Mouse (Mus musculus): ENCODE data around the gene Ceacam2. TPM values are rescaled to one million over a fixed set of nuclear protein-coding genes. Genes with fewer than 3 reads are reported as not detected.
A peak's percentile ranks its signal among the peaks of the same experiment; 100 is the strongest.
"Not testable (repeated sequence)": the region's sequence is repeated elsewhere in the genome, so short reads cannot be mapped to it uniquely, and the experiment has no call there.

The Ceacam2 gene
- polyA plus RNA-seq, 1 experiment from 2014 or later: not detected

GRCm38 (mm10) chr7:25494649-25495048 lies 45.0 kb downstream of the Ceacam2 start:
- DNase-seq (ENCODE audit: low spot score) (no peak), ATAC-seq (ENCODE audit: low FRiP score) (no peak)
- 90% methylated on average over 1 of the region's 1 CpGs for WGBS
- H3K4me3 ChIP-seq (ENCODE audit: low read depth, low read length): no peak overlapping the region
- no peak overlapping the region for H3K27ac ChIP-seq (ENCODE audit: low read depth, low read length)
- H3K9ac ChIP-seq (ENCODE audit: low read depth, low read length): no peak overlapping the region
- no peak overlapping the region for H3K4me2 ChIP-seq (replicated peaks; ENCODE audit: low read depth, low read length)
- H3K9me3 ChIP-seq (ENCODE audit: control insufficient read depth, low read length): no peaks in the 10 kb centered on the region
- H3K4me1 ChIP-seq (replicated peaks; ENCODE audit: control insufficient read depth, insufficient read depth, low read length): no peaks in the 10 kb centered on the region
- H3K36me3 ChIP-seq (ENCODE audit: control insufficient read depth, insufficient read depth, low read length): no peaks in the 10 kb centered on the region
- no peaks in the 10 kb centered on the region for H3K27me3 ChIP-seq (ENCODE audit: control insufficient read depth, insufficient read depth, low read length)

GRCm38 (mm10) chr7:25490698-25491097 lies 49.0 kb downstream of the Ceacam2 start:
- not testable (repeated sequence) for DNase-seq (ENCODE audit: low spot score); H3K27me3 ChIP-seq (ENCODE audit: control insufficient read depth, insufficient read depth, low read length); H3K4me2 ChIP-seq (replicated peaks; ENCODE audit: low read depth, low read length); H3K4me3 ChIP-seq (ENCODE audit: low read depth, low read length); H3K4me1 ChIP-seq (replicated peaks; ENCODE audit: control insufficient read depth, insufficient read depth, low read length); H3K27ac ChIP-seq (ENCODE audit: low read depth, low read length); H3K36me3 ChIP-seq (ENCODE audit: control insufficient read depth, insufficient read depth, low read length); H3K9ac ChIP-seq (ENCODE audit: low read depth, low read length); ATAC-seq (ENCODE audit: low FRiP score); H3K9me3 ChIP-seq (ENCODE audit: control insufficient read depth, low read length)
- WGBS: no CpG with 5 or more reads among the region's 1 CpGs

- 94% methylated on average over 3 of the region's 3 CpGs for WGBS
- H3K4me3 ChIP-seq (ENCODE audit: low read depth, low read length); H3K4me2 ChIP-seq (replicated peaks; ENCODE audit: low read depth, low read length); H3K36me3 ChIP-seq (ENCODE audit: control insufficient read depth, insufficient read depth, low read length); H3K9ac ChIP-seq (ENCODE audit: low read depth, low read length); H3K27me3 ChIP-seq (ENCODE audit: control insufficient read depth, insufficient read depth, low read length); H3K27ac ChIP-seq (ENCODE audit: low read depth, low read length); ATAC-seq (ENCODE audit: low FRiP score); DNase-seq (ENCODE audit: low spot score); H3K9me3 ChIP-seq (ENCODE audit: control insufficient read depth, low read length); H3K4me1 ChIP-seq (replicated peaks; ENCODE audit: control insufficient read depth, insufficient read depth, low read length): not testable (repeated sequence)
Measured at GRCm38 (mm10) chr7:25489382-25489781, 50.3 kb downstream of the Ceacam2 start.

- no peak overlapping the region for H3K4me2 ChIP-seq (replicated peaks; ENCODE audit: low read depth, low read length)
- DNase-seq (ENCODE audit: low spot score): no peak
Measured at GRCm38 (mm10) chr7:25486186-25486585, 53.5 kb downstream of the Ceacam2 start.

GRCm38 (mm10) chr7:25485061-25485460 lies 54.6 kb downstream of the Ceacam2 start:
- H3K4me2 ChIP-seq (replicated peaks; ENCODE audit: low read depth, low read length): no peak overlapping the region
- no peak for ATAC-seq (ENCODE audit: low FRiP score)
- no peaks in the 10 kb centered on the region for H3K4me1 ChIP-seq (replicated peaks; ENCODE audit: control insufficient read depth, insufficient read depth, low read length)
- H3K4me3 ChIP-seq (ENCODE audit: low read depth, low read length): no peak overlapping the region
- no peak for DNase-seq (ENCODE audit: low spot score)
- no peaks in the 10 kb centered on the region for H3K36me3 ChIP-seq (ENCODE audit: control insufficient read depth, insufficient read depth, low read length)
- H3K9me3 ChIP-seq (ENCODE audit: control insufficient read depth, low read length): no peaks in the 10 kb centered on the region
- no peaks in the 10 kb centered on the region for H3K27me3 ChIP-seq (ENCODE audit: control insufficient read depth, insufficient read depth, low read length)
- no peak overlapping the region for H3K9ac ChIP-seq (ENCODE audit: low read depth, low read length)
- 78% methylated on average over 5 of the region's 5 CpGs for WGBS
- no peak overlapping the region for H3K27ac ChIP-seq (ENCODE audit: low read depth, low read length)

More at GRCm38 (mm10) chr7:25486186-25486585, 53.5 kb downstream of the Ceacam2 start:
- Histone ChIP-seq H3K4me1 (replicated peaks; ENCODE audit: control insufficient read depth, insufficient read depth, low read length) (no peaks in the 10 kb centered on the region), H3K36me3 (ENCODE audit: control insufficient read depth, insufficient read depth, low read length) (no peaks in the 10 kb centered on the region), H3K9me3 (ENCODE audit: control insufficient read depth, low read length) (no peaks in the 10 kb centered on the region), H3K27me3 (ENCODE audit: control insufficient read depth, insufficient read depth, low read length) (no peaks in the 10 kb centered on the region), H3K9ac (ENCODE audit: low read depth, low read length) (no peak overlapping the region), H3K27ac (ENCODE audit: low read depth, low read length) (no peak overlapping the region), H3K4me3 (ENCODE audit: low read depth, low read length) (no peak overlapping the region)
- ATAC-seq (ENCODE audit: low FRiP score): no peak
- 14% methylated on average over 1 of the region's 1 CpGs for WGBS

- no peak for DNase-seq (ENCODE audit: low spot score)
- H3K4me1 ChIP-seq (replicated peaks; ENCODE audit: control insufficient read depth, insufficient read depth, low read length): no peaks in the 10 kb centered on the region
- WGBS: 80% methylated on average over 8 of the region's 8 CpGs
Measured at GRCm38 (mm10) chr7:25483133-25483735, 56.4 kb downstream of the Ceacam2 start.

GRCm38 (mm10) chr7:25480791-25481190 lies 58.9 kb downstream of the Ceacam2 start:
- H3K4me2 ChIP-seq (replicated peaks; ENCODE audit: low read depth, low read length); H3K4me1 ChIP-seq (replicated peaks; ENCODE audit: control insufficient read depth, insufficient read depth, low read length); H3K4me3 ChIP-seq (ENCODE audit: low read depth, low read length); H3K27ac ChIP-seq (ENCODE audit: low read depth, low read length); ATAC-seq (ENCODE audit: low FRiP score); H3K27me3 ChIP-seq (ENCODE audit: control insufficient read depth, insufficient read depth, low read length); H3K36me3 ChIP-seq (ENCODE audit: control insufficient read depth, insufficient read depth, low read length); H3K9ac ChIP-seq (ENCODE audit: low read depth, low read length); DNase-seq (ENCODE audit: low spot score); H3K9me3 ChIP-seq (ENCODE audit: control insufficient read depth, low read length): not testable (repeated sequence)
- 60% methylated on average over 8 of the region's 8 CpGs for WGBS

More at GRCm38 (mm10) chr7:25483133-25483735, 56.4 kb downstream of the Ceacam2 start:
- Histone ChIP-seq H3K27ac (ENCODE audit: low read depth, low read length) (no peak overlapping the region), H3K4me3 (ENCODE audit: low read depth, low read length) (no peak overlapping the region), H3K36me3 (ENCODE audit: control insufficient read depth, insufficient read depth, low read length) (no peaks in the 10 kb centered on the region), H3K9ac (ENCODE audit: low read depth, low read length) (no peak overlapping the region), H3K9me3 (ENCODE audit: control insufficient read depth, low read length) (no peaks in the 10 kb centered on the region), H3K4me2 (replicated peaks; ENCODE audit: low read depth, low read length) (no peak overlapping the region), H3K27me3 (ENCODE audit: control insufficient read depth, insufficient read depth, low read length) (no peaks in the 10 kb centered on the region)
- ATAC-seq (ENCODE audit: low FRiP score): no peak

GRCm38 (mm10) chr7:25479440-25479839 lies 60.2 kb downstream of the Ceacam2 start:
- DNase-seq (ENCODE audit: low spot score) (peak; percentile 54), ATAC-seq (ENCODE audit: low FRiP score) (no peak)
- no peak overlapping the region for H3K9ac ChIP-seq (ENCODE audit: low read depth, low read length)
- 0% methylated on average over 1 of the region's 1 CpGs for WGBS
- H3K4me3 ChIP-seq (ENCODE audit: low read depth, low read length): no peak overlapping the region
- no peaks in the 10 kb centered on the region for H3K36me3 ChIP-seq (ENCODE audit: control insufficient read depth, insufficient read depth, low read length)
- H3K27ac ChIP-seq (ENCODE audit: low read depth, low read length): no peak overlapping the region
- H3K4me1 ChIP-seq (replicated peaks; ENCODE audit: control insufficient read depth, insufficient read depth, low read length): no peaks in the 10 kb centered on the region
- no peaks in the 10 kb centered on the region for H3K27me3 ChIP-seq (ENCODE audit: control insufficient read depth, insufficient read depth, low read length)
- H3K4me2 ChIP-seq (replicated peaks; ENCODE audit: low read depth, low read length): no peak overlapping the region
- no peaks in the 10 kb centered on the region for H3K9me3 ChIP-seq (ENCODE audit: control insufficient read depth, low read length)

GRCm38 (mm10) chr7:25477752-25478093 lies 61.9 kb downstream of the Ceacam2 start:
- 54% methylated on average over 1 of the region's 2 CpGs for WGBS
- not testable (repeated sequence) for H3K4me3 ChIP-seq (ENCODE audit: low read depth, low read length); H3K27me3 ChIP-seq (ENCODE audit: control insufficient read depth, insufficient read depth, low read length); H3K27ac ChIP-seq (ENCODE audit: low read depth, low read length); H3K4me2 ChIP-seq (replicated peaks; ENCODE audit: low read depth, low read length); ATAC-seq (ENCODE audit: low FRiP score); H3K36me3 ChIP-seq (ENCODE audit: control insufficient read depth, insufficient read depth, low read length); H3K9me3 ChIP-seq (ENCODE audit: control insufficient read depth, low read length); H3K4me1 ChIP-seq (replicated peaks; ENCODE audit: control insufficient read depth, insufficient read depth, low read length); H3K9ac ChIP-seq (ENCODE audit: low read depth, low read length); DNase-seq (ENCODE audit: low spot score)
